Mouse (Mus musculus): ENCODE measurements around the gene Plek.

DNA sequence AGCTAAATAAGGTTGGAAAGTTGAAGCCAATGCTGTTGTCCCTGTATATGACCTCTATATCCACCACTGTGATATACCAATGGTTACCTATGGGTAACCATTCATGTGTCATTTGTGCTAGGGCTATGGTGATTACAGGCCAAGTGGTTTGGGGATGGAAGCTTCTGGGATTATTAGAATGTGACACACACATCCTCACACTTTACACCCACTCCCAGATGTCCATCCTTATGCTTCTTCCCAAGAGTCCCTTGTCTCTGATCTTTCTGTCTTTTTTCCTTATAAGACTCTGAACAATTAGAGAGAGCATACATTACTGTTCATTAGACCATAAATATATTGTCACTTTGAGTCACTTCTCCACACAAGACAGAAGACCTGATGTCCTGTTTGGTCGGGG is 79.1 kb downstream of the Plek start:
- TF ChIP-seq CTCF (IDR thresholded peaks at IDR 0.05; ENCODE audit: borderline replicate concordance, extremely low read depth, insufficient read depth, insufficient read length), result no peak
- no peak for TF ChIP-seq POLR2A (IDR thresholded peaks at IDR 0.05; ENCODE audit: borderline replicate concordance, extremely low read depth, insufficient read depth, insufficient read length, poor library complexity, severe bottlenecking)
